Mouse (Mus musculus) bone marrow macrophage, adult 2 months (primary cell): ENCODE data around the gene Abhd16b.

Experiments
- CTCF ChIP-seq: IDR thresholded peaks from 2 replicates; pipeline ENCODE4 v1.5.1; 2012; ENCODE audit warnings: low read depth, mild to moderate bottlenecking, low read length, moderate library complexity
- POLR2A ChIP-seq: IDR thresholded peaks from 2 replicates; pipeline ENCODE4 v1.6.1; 2012; ENCODE audit warnings: mild to moderate bottlenecking, low read depth, low read length, borderline replicate concordance

GRCm38 (mm10) chr2:181470285-181470684 lies 22.7 kb upstream of the Abhd16b start:
- TF ChIP-seq POLR2A: no peak
- no peak for TF ChIP-seq CTCF
